Mouse (Mus musculus) Patski (cell line): ENCODE measurements around the gene Adarb2. TPM values are rescaled to one million over a fixed set of nuclear protein-coding genes. Genes with fewer than 3 reads are reported as not detected.

ENCODE experiments used
- ATAC-seq: fragments of 100-300 bp; one replicate; pipeline ENCODE4 v1.8.0; 2021
- CTCF ChIA-PET: fragments of 350-600 bp; sonication (Branson Sonifier 250); formaldehyde crosslinking; loops from one replicate; lab custom pipeline; 2022; ENCODE audit warnings: inconsistent platforms; lab: Charles Lee
- POLR2A ChIA-PET: fragments of 350-600 bp; sonication (Branson Sonifier 250); formaldehyde crosslinking; loops from one replicate; lab custom pipeline; 2022; ENCODE audit warnings: antibody characterized with exemption, inconsistent platforms; lab: Charles Lee
- DNase-seq: peaks from one replicate; pipeline ENCODE4 v3.0.0-alpha.2; 2011; ENCODE audit warnings: low read depth, low spot score
- H3K27me3 ChIP-seq: fragments of 371-371 bp; one replicate; pipeline ENCODE4 v1.5.1; 2021
- CTCF ChIP-seq: fragments of 100-300 bp; IDR thresholded peaks from one replicate; pipeline ENCODE4 v1.5.1; 2021
- in situ Hi-C: fragments of 300-500 bp; cut with MboI; formaldehyde crosslinking; loops from 3 replicates; pipeline ENCODE4 v1.11.1; 2018; ENCODE audit warnings: low pct_unique_long_range_greater_than_20kb, mixed read lengths
- polyA plus RNA-seq: library from polyadenylated mRNA; unstranded; gene quantifications from one replicate; pipeline ENCODE4 v1.2.3, GENCODE M21; 2021

Gene Adarb2
- polyA plus RNA-seq, 1 experiment from 2014 or later: 0.01 TPM

- in situ Hi-C loops: no loop called here
- ChIA-PET CTCF (no interaction called here), POLR2A (no interaction called here)
- no peaks in the 10 kb centered on the region for H3K27me3 ChIP-seq
- no peak for TF ChIP-seq CTCF
- ATAC-seq (no peak), DNase-seq (no peak)
Measured at GRCm38 (mm10) chr13:8283116-8283515, 80.5 kb downstream of the Adarb2 start.

- peaks cover 7% of the 10 kb centered on the region for H3K27me3 ChIP-seq
- DNase-seq (no peak), ATAC-seq (no peak)
- no peak for TF ChIP-seq CTCF
- POLR2A ChIA-PET: no interaction called here
- in situ Hi-C loops: no loop called here
- CTCF ChIA-PET: no interaction called here
Measured at GRCm38 (mm10) chr13:8316347-8317141, 113.9 kb downstream of the Adarb2 start.

DNA sequence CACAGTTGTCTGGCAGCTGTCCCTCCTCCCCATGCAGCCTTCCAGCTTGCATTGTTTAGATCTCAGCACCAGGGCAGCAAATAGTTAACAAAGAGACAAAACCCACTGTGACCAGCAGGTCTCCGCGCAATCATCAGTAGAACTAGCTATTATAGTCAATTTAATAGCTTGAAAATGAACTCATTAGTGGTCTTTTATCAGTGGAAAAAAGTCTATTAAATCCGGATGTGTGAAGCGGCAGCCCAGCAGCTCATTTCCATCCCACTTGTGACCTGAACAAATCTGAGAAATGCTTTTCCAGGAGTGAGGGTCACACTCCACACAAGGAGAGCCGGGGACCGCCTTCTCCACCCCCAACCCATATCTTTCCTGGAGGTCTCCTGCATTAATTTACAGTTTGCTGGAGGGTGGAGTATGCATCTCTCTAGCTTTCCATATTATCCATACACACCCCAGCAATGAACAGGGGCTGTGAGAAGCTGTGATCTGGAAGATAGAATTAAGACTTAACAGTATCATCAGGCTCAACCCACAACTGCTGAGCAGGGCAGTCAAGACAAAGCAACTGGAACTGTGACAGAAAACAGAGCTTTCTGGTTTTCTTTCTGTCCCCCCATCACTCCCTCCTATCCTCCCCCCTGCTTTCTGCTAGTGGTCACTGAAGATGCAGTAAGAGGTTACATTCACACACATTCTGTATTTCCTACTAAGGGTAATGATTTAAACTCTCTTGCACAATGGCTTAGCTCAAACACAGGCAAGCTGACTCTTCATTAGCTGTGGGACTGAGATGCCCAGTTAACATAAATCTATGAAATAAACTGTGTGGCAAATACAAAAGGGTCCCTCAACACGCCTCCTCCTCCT lies 131.2 kb downstream of the Adarb2 start:
- CTCF ChIA-PET: interaction anchor here (1.1 kb wide), 1 partner anchor 9 kb away, joined by 3 read pairs; no protein-coding TSS in a partner anchor
- POLR2A ChIA-PET: no interaction called here
- H3K27me3 ChIP-seq: no peaks in the 10 kb centered on the region
- in situ Hi-C loops: no loop called here
- no peak for DNase-seq
- no peak for ATAC-seq
- TF ChIP-seq CTCF: no peak

- CTCF ChIA-PET: no interaction called here
- ATAC-seq (no peak), DNase-seq (no peak)
- in situ Hi-C loops: no loop called here
- no peak for TF ChIP-seq CTCF
- POLR2A ChIA-PET: no interaction called here
- no peaks in the 10 kb centered on the region for H3K27me3 ChIP-seq
Measured at GRCm38 (mm10) chr13:8334580-8334979, 131.9 kb downstream of the Adarb2 start.

DNA sequence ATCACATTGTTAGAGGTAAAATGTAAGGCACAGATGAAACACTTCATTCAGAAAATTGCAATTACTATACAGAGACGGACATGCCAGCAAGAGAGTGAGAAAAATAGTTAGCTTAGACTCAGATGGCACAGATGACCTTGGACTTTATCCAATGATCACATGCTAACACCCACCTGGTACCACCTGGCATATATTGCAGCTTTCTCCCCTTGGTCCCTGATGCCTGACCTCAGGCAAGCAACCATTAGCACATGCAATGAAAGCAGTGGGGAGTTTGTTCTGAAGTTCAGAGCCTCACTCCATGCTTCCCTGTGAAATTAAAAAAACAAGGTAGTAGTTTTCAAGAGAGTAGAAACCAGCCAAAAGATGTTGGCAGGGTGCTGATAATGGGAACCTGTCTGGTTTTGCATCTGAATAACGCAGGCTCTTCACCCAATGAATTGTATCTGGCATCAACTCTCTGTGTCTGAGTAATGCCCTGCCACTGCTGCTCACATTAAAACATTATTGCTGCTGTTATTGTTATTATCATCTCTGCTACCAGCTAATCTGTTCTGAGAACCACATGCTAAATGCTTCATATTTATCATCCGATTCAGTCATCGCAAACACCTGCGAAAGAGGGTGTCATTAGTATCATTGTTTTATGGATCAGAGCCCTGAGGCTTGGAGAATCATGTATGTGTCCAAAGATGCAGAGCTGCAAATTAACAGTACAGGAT lies 138.6 kb downstream of the Adarb2 start:
- ATAC-seq: no peak
- no peak for DNase-seq
- no peaks in the 10 kb centered on the region for H3K27me3 ChIP-seq
- CTCF ChIA-PET: no interaction called here
- in situ Hi-C loops: no loop called here
- POLR2A ChIA-PET: no interaction called here
- no peak for TF ChIP-seq CTCF

GRCm38 (mm10) chr13:8347147-8347546 lies 144.5 kb downstream of the Adarb2 start:
- no peaks in the 10 kb centered on the region for H3K27me3 ChIP-seq
- in situ Hi-C loops: no loop called here
- ATAC-seq (no peak), DNase-seq (no peak)
- ChIA-PET POLR2A (no interaction called here), CTCF (no interaction called here)
- TF ChIP-seq CTCF: no peak

DNA sequence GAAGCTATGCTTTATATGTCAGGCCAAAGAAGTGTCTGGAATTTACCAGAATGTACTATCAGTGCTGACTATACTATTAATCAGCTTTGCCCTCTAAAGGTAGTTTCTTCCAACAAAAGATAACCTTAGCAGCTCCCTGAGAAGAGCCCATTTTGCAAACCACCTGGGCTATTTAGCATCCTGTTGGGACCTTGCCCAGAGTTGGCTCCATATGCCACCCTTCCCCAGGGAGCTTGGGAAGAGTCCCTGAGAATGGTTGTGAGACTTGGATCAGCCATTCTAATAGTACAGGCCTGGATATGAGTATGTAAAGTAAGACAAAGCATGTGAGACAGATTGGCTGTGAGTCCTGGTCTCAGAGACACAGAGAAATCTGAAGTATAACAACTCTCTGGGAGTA lies 149.7 kb downstream of the Adarb2 start:
- ChIA-PET CTCF (no interaction called here), POLR2A (no interaction called here)
- in situ Hi-C loops: no loop called here
- DNase-seq (no peak), ATAC-seq (no peak)
- no peak for TF ChIP-seq CTCF
- H3K27me3 ChIP-seq: peaks cover 6% of the 10 kb centered on the region

- no peak for ATAC-seq
- DNase-seq: no peak
- in situ Hi-C loops: no loop called here
- TF ChIP-seq CTCF: no peak
- ChIA-PET CTCF (no interaction called here), POLR2A (no interaction called here)
- H3K27me3 ChIP-seq: peaks cover 6% of the 10 kb centered on the region
Measured at GRCm38 (mm10) chr13:8352952-8353351, 150.3 kb downstream of the Adarb2 start.

- in situ Hi-C loops: no loop called here
- H3K27me3 ChIP-seq: no peaks in the 10 kb centered on the region
- no peak for ATAC-seq
- TF ChIP-seq CTCF: no peak
- CTCF ChIA-PET: no interaction called here
- POLR2A ChIA-PET: no interaction called here
- DNase-seq: no peak
Measured at GRCm38 (mm10) chr13:8365523-8365922, 162.9 kb downstream of the Adarb2 start.

DNA sequence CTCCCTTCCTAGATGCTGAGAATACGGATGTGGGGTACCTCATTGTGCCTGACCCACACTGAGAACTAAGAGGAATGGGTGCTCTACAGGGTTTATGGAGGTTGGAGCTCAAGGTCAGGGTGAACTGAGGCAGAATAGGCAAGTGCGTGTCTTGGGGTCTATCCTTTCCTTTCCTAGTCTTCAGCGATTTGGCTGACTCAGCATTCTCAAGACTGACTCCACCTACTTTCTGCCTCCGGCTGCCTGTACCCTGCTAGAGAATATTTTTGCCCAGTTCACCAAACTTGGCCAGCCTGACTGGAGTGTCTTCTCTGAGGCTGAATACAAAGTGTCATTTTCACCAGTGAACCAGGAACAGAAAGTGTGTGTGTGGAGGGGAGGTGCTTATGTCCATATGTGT lies 163.4 kb downstream of the Adarb2 start:
- no peak for DNase-seq
- no peaks in the 10 kb centered on the region for H3K27me3 ChIP-seq
- TF ChIP-seq CTCF: no peak
- ChIA-PET POLR2A (no interaction called here), CTCF (no interaction called here)
- ATAC-seq: no peak
- in situ Hi-C loops: no loop called here
